Mouse (Mus musculus) olfactory bulb, adult 2 months (tissue): ENCODE data around the gene Prrt4.

Source experiments
- CTCF ChIP-seq: fragments of 200-500 bp; IDR thresholded peaks from 2 replicates; pipeline ENCODE4 v1.5.1; 2012; ENCODE audit warnings: low read depth, mild to moderate bottlenecking, low read length, moderate library complexity; ENCODE audit not compliant: insufficient read depth
- POLR2A ChIP-seq: fragments of 200-500 bp; IDR thresholded peaks from 2 replicates; pipeline ENCODE4 v1.6.1; 2012; ENCODE audit warnings: mild to moderate bottlenecking, low read depth, low read length, moderate library complexity; ENCODE audit not compliant: insufficient read depth

- TF ChIP-seq POLR2A, result no peak
- no peak for TF ChIP-seq CTCF
Observed at GRCm38 (mm10) chr6:29143608-29144007, 35.8 kb downstream of the Prrt4 start.
